Mouse (Mus musculus) brain, adult 10 weeks (tissue): Measurements from ENCODE around the gene Natd1. TPM values are rescaled to one million over a fixed set of nuclear protein-coding genes. Genes with fewer than 3 reads are reported as not detected.

Experiments
- polyA plus RNA-seq: library from polyadenylated mRNA; stranded (reverse); fragments of 350-450 nt; fragmentation: Illumina TruSeq; extraction: RNeasy Lipid Tissue Mini Kit (QIAGEN cat#74804); gene quantifications from one replicate; pipeline ENCODE4 v1.2.3, GENCODE M21; 2015; ENCODE audit warnings: low read depth, low replicate concordance

Gene Natd1
- polyA plus RNA-seq: 6.5 TPM

DNA sequence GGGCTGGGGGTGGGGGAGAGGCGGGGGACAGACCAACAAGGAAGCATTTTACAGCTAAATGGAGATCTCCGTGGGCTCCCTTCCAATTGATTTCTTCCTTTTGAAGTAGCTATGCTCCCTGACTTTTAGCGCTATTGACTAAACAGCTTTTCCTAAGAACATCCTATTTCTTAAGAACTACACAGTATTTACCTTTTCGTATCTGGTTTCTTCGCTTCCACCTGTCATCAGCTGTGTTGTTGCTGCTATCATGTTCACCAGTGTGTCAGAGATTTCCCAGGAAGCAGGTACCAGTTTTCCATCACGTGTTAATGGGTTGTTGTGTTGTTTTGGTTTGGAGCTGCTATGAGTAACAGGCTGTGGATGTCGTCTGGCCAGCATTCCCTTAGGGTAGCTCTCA is at the start of gene Natd1:
TSS of gene Natd1 (minus strand) at position 260 of the 400 bp plus-strand sequence.

GRCm38 (mm10) chr11:60931869-60932481 is 17.4 kb upstream of the Natd1 start, which contains the start of gene Map2k3:
TSS of gene Map2k3 (plus strand) at chr11:60932033.

DNA sequence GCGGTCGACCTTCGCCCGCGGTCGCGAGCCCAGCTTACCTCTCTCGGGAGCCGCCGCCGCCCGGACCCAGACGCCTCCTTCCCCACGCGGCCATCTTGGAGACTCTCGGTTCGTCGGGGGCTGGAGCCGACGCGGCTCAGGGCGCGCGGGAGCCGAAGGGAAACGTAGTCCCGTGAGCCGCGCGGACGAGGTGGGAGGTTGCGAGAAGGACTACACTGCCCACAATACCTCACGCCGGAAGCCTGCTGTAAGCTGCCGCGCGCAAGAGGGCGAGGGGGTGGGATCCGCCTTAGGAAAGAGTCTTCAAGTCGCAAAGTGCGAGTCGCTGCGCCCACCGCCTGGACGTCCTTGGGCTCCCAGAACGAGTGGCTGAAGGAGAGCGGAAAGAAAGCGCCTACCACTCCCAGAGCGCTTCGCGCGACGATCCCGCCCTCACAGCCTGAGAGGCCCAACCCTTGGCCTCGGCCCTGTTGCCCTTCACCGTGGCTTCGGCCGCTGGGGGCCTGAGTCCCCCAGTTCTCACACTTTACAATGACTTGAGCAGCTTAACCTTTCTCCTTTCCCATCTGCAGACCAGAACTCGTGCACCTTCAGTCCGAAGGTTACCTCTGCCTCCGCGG is 35.8 kb downstream of the Natd1 start, which contains the start of gene Tmem11:
TSS of gene Tmem11 (minus strand) at position 598 of the 620 bp plus-strand sequence.

Other genes starting within 250 kb of the Natd1 start
- gene Llgl1, start 215.0 kb downstream of the Natd1 start, polyA plus RNA-seq: 29.4 TPM
- 48.0 TPM for gene Flii, start 187.5 kb downstream of the Natd1 start, polyA plus RNA-seq
- 17.7 TPM for gene Mief2, start 186.4 kb downstream of the Natd1 start, polyA plus RNA-seq
- gene Top3a, start 137.4 kb downstream of the Natd1 start, polyA plus RNA-seq: 3.8 TPM
- gene Smcr8, start 137.2 kb downstream of the Natd1 start, polyA plus RNA-seq: 17.5 TPM
- gene Shmt1, start 103.0 kb downstream of the Natd1 start, polyA plus RNA-seq: 4.7 TPM
- 35.8 TPM for gene Dhrs7b, start 84.1 kb downstream of the Natd1 start, polyA plus RNA-seq
- 45.2 TPM for gene Tmem11, start 35.5 kb downstream of the Natd1 start, polyA plus RNA-seq
- gene Map2k3, start 17.3 kb upstream of the Natd1 start, polyA plus RNA-seq: 14.5 TPM
- gene Kcnj12, start 107.8 kb upstream of the Natd1 start, polyA plus RNA-seq: 11.8 TPM
- 1.7 TPM for gene Tnfrsf13b, start 212.0 kb upstream of the Natd1 start, polyA plus RNA-seq